Mouse (Mus musculus) ES-E14 (cell line): Measurements from ENCODE around the gene Cfap52. TPM values are rescaled to one million over a fixed set of nuclear protein-coding genes. Genes with fewer than 3 reads are reported as not detected.

Experiments
- DNase-seq: peaks from one replicate; pipeline ENCODE4 v3.0.0-alpha.2; 2013; ENCODE audit warnings: low read depth, low spot score
- H3K27ac ChIP-seq: 2 replicates; pipeline ENCODE4 v1.5.1; 2012; ENCODE audit warnings: low read depth, mild to moderate bottlenecking, low read length, moderate library complexity, mixed read lengths; ENCODE audit not compliant: poor library complexity, insufficient read depth, severe bottlenecking
- H3K36me3 ChIP-seq: 2 replicates; pipeline ENCODE4 v1.6.1; 2012; ENCODE audit warnings: mild to moderate bottlenecking, low read length, moderate library complexity, mixed read lengths; ENCODE audit not compliant: control insufficient read depth, poor library complexity, insufficient read depth, severe bottlenecking
- H3K4me1 ChIP-seq, 2 experiments: fragments of 150-350 bp in 1 of 2; sonication (generic) in 1 of 2; 2 replicates each; pipeline ENCODE4 v1.6.1; 2012; ENCODE audit warnings: low read length in 2 of 2, mild to moderate bottlenecking in 1 of 2, mixed read lengths in 1 of 2; ENCODE audit not compliant: control insufficient read depth in 2 of 2, insufficient read depth in 2 of 2, poor library complexity in 1 of 2
- H3K4me3 ChIP-seq, 2 experiments: fragments of 150-350 bp in 1 of 2; sonication (generic) in 1 of 2; 2 replicates each; pipeline ENCODE4 v1.5.1; 2012; ENCODE audit warnings: low read length in 2 of 2, low read depth in 1 of 2, mild to moderate bottlenecking in 1 of 2, mixed read lengths in 1 of 2; ENCODE audit not compliant: insufficient read depth in 1 of 2, poor library complexity in 1 of 2, severe bottlenecking in 1 of 2
- H3K9ac ChIP-seq: 2 replicates; pipeline ENCODE4 v1.6.1; 2012; ENCODE audit warnings: low read depth, mild to moderate bottlenecking, low read length, mixed read lengths; ENCODE audit not compliant: poor library complexity, insufficient read depth, severe bottlenecking
- H3K9me3 ChIP-seq: fragments of 150-350 bp; sonication (generic); 2 replicates; pipeline ENCODE4 v1.6.1; 2012; ENCODE audit warnings: low read depth, mild to moderate bottlenecking, low read length; ENCODE audit not compliant: control insufficient read depth, insufficient read depth
- CHD2 ChIP-seq: IDR thresholded peaks from 2 replicates; pipeline ENCODE4 v1.6.1; 2014; ENCODE audit warnings: mild to moderate bottlenecking, low read depth, low read length, inconsistent platforms
- HCFC1 ChIP-seq: IDR thresholded peaks from 2 replicates; pipeline ENCODE4 v1.6.1; 2012; ENCODE audit warnings: low read length, inconsistent platforms, borderline replicate concordance; ENCODE audit not compliant: insufficient read depth
- MAFK ChIP-seq: IDR thresholded peaks from 2 replicates; pipeline ENCODE4 v1.6.1; 2014; ENCODE audit warnings: mild to moderate bottlenecking, low read depth, low read length, inconsistent platforms; ENCODE audit not compliant: insufficient read depth
- ZC3H11A ChIP-seq: IDR thresholded peaks from 2 replicates; pipeline ENCODE4 v1.6.1; 2012; ENCODE audit warnings: low read depth, mild to moderate bottlenecking, inconsistent platforms, low read length, borderline replicate concordance
- ZNF384 ChIP-seq: IDR thresholded peaks from 2 replicates; pipeline ENCODE4 v1.6.1; 2012; ENCODE audit warnings: low read depth, low read length, inconsistent platforms
- in situ Hi-C, 2 experiments: fragments of 600-800 bp; cut with MboI; formaldehyde crosslinking; loops; one replicate each; pipeline ENCODE4 v1.15.1; 2025; ENCODE audit warnings: low sequenced_read_pairs in 2 of 2, inconsistent platforms in 1 of 2; ENCODE audit not compliant: unreplicated experiment in 2 of 2
- total RNA-seq: library from RNA; depleted of rRNA; stranded (reverse); fragments of 300-350 nt; gene quantifications from 2 replicates; pipeline ENCODE4 v1.2.3, GENCODE M21; 2012

Gene Cfap52
- total RNA-seq, 1 experiment, result 0.36 TPM

DNA sequence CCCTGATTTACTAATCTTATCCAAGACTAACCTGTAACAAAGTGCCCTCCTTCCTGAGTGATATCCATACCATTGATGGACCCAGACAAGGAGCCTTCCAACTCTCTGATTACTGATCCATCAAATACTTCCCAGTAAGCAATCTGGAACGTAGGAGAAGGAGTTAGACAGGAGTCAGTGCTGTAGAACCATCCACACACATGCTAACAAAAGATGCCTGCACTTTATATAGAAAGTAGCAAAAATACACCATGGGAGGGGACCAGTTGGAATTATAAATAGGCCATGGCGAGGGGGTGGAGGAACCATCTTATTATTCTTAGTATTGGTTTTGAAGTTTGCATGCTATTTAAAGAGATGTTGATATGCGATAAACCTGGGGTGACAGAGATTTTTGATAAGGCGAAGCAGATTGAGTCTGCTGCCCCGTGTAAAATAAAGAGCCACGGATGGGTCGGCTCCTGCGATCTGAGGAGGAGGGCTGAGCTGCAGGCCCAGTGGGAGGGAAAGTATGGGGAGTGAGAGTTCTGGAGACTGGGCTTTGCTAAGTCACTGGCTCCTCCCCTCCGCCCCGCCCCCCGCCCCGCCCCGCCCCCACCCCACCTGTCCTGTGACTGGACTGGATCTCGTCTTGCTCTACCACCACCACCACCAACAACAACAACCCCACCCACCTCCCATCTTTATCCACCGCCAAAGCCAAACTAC is 38.9 kb downstream of the Cfap52 start:
- H3K4me3 ChIP-seq, result 0 out of 4 replicates have a peak overlapping the region, but pooled peaks of 1 of the 2 experiments have one; percentile 25
- no peak for DNase-seq

GRCm38 (mm10) chr11:67925000-67925399 is 40.5 kb downstream of the Cfap52 start:
- no peak overlapping the region for H3K4me3 ChIP-seq
- TF ChIP-seq ZNF384 (no peak), HCFC1 (no peak), MAFK (no peak), ZC3H11A (no peak), CHD2 (no peak)
- in situ Hi-C loops, result no loop called here
- no peak for DNase-seq
- H3K27ac ChIP-seq, result no peak overlapping the region
- peaks cover 7 to 9% of the 10 kb centered on the region in 2 experiments for H3K4me1 ChIP-seq
- peaks cover 2% of the 10 kb centered on the region; the same call in 1 of the 2 replicates for H3K36me3 ChIP-seq
- no peak overlapping the region for H3K9ac ChIP-seq
- H3K9me3 ChIP-seq, result no peaks in the 10 kb centered on the region

More for the DNA sequence above, 38.9 kb downstream of the Cfap52 start:
- TF ChIP-seq ZNF384 (no peak), CHD2 (no peak), ZC3H11A (no peak), HCFC1 (no peak), MAFK (no peak)
- Histone ChIP-seq H3K9ac (no peak overlapping the region), H3K27ac (no peak overlapping the region), H3K4me1 (peaks cover 7% of the 10 kb centered on the region in 2 experiments), H3K9me3 (no peaks in the 10 kb centered on the region), H3K36me3 (peaks cover 2% of the 10 kb centered on the region; the same call in 1 of the 2 replicates)
- in situ Hi-C loops, result no loop called here

DNA sequence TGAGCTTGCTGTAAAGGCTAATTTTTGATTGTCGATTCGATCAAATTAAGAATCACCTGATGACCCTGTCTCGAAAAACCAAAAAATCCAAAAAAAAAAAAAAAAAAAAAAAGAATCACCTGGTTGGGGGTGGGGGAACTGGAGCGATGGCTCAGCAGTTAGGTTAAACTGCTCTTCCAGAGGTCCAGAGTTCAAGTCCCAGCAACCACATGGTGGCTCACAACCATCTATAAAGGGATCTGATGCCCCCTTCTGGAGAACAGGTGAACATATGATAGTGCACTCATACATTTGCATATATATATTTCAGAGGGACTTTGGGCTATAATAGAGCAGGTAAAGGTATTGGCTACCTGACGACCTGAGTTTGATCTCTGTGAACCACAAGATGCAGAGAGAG is 41.7 kb downstream of the Cfap52 start:
- no peak overlapping the region for H3K9ac ChIP-seq
- H3K9me3 ChIP-seq, result no peaks in the 10 kb centered on the region
- peaks cover 7 to 9% of the 10 kb centered on the region in 2 experiments for H3K4me1 ChIP-seq
- TF ChIP-seq MAFK, result no peak
- peak; percentile 72 for TF ChIP-seq ZNF384
- H3K4me3 ChIP-seq, result no peak overlapping the region
- peaks cover 2% of the 10 kb centered on the region; the same call in 1 of the 2 replicates for H3K36me3 ChIP-seq
- in situ Hi-C loops, result no loop called here
- no peak for DNase-seq
- H3K27ac ChIP-seq, result no peak overlapping the region

GRCm38 (mm10) chr11:67922755-67923125 is 42.7 kb downstream of the Cfap52 start:
- peaks cover 3 to 6% of the 10 kb centered on the region in 2 experiments for H3K4me1 ChIP-seq
- H3K9me3 ChIP-seq, result no peaks in the 10 kb centered on the region
- DNase-seq, result peak; percentile 71
- peaks cover 2% of the 10 kb centered on the region; the same call in 1 of the 2 replicates for H3K36me3 ChIP-seq
- in situ Hi-C loops, result no loop called here
- TF ChIP-seq ZC3H11A, result no peak
- H3K27ac ChIP-seq, result no peak overlapping the region
- peak overlapping the region; percentile 79; the same call in 1 of the 2 replicates for H3K9ac ChIP-seq
- peak overlapping the region; percentile 82 to 89 for H3K4me3 ChIP-seq
